Mouse (Mus musculus) R1 (cell line): ENCODE measurements around the gene Slc1a5.

Source experiments
- DNase-seq: peaks from one replicate; pipeline ENCODE4 v3.0.0-alpha.2; 2018; ENCODE audit warnings: low read depth, low spot score

Gene Slc1a5

GRCm38 (mm10) chr7:16819794-16820193 lies 38.7 kb downstream of the Slc1a5 start:
- DNase-seq, result no peak

GRCm38 (mm10) chr7:16820271-16820763 lies 39.2 kb downstream of the Slc1a5 start:
- DNase-seq, result no peak

- DNase-seq, result no peak
Measured at GRCm38 (mm10) chr7:16821091-16821490, 40.0 kb downstream of the Slc1a5 start.

- no peak for DNase-seq
Measured at GRCm38 (mm10) chr7:16821669-16822101, 40.5 kb downstream of the Slc1a5 start.

GRCm38 (mm10) chr7:16823734-16824133 lies 42.6 kb downstream of the Slc1a5 start:
- no peak for DNase-seq

GRCm38 (mm10) chr7:16825785-16826184 lies 44.6 kb downstream of the Slc1a5 start:
- DNase-seq, result peak; percentile 64

GRCm38 (mm10) chr7:16826571-16826970 lies 45.4 kb downstream of the Slc1a5 start:
- DNase-seq, result no peak

- no peak for DNase-seq
Measured at GRCm38 (mm10) chr7:16827274-16827673, 46.1 kb downstream of the Slc1a5 start.

- no peak for DNase-seq
Measured at GRCm38 (mm10) chr7:16830449-16830848, 49.3 kb downstream of the Slc1a5 start.

- DNase-seq, result no peak
Measured at GRCm38 (mm10) chr7:16837916-16838803, 57.0 kb downstream of the Slc1a5 start.

- DNase-seq, result no peak
Measured at GRCm38 (mm10) chr7:16838804-16839426, 57.8 kb downstream of the Slc1a5 start.

GRCm38 (mm10) chr7:16839427-16840108 lies 58.4 kb downstream of the Slc1a5 start:
- DNase-seq, result no peak

GRCm38 (mm10) chr7:16840109-16840491 lies 59.0 kb downstream of the Slc1a5 start:
- DNase-seq, result no peak

GRCm38 (mm10) chr7:16841078-16841477 lies 59.9 kb downstream of the Slc1a5 start:
- DNase-seq, result no peak

- no peak for DNase-seq
Measured at GRCm38 (mm10) chr7:16841561-16842560, 60.7 kb downstream of the Slc1a5 start.

- peak; percentile 83 for DNase-seq
Measured at GRCm38 (mm10) chr7:16842645-16843063, 61.5 kb downstream of the Slc1a5 start, which contains the start of gene Prkd2. Gene Prkd2, plus strand, starts transcription at chr7:16842902.

- no peak for DNase-seq
Measured at GRCm38 (mm10) chr7:16843441-16844171, 62.5 kb downstream of the Slc1a5 start.

- DNase-seq, result no peak
Measured at GRCm38 (mm10) chr7:16844696-16845071, 63.5 kb downstream of the Slc1a5 start.

- DNase-seq, result no peak
Measured at GRCm38 (mm10) chr7:16845072-16845819, 64.1 kb downstream of the Slc1a5 start.
